Mouse (Mus musculus): ENCODE measurements at regions not wholly inside any gene's neighbourhood (a gene's known extent, or its start where the extent isn't known, plus 50 kb on each side); places are given as distances from the start of the nearest gene placed in this dataset.

DNA sequence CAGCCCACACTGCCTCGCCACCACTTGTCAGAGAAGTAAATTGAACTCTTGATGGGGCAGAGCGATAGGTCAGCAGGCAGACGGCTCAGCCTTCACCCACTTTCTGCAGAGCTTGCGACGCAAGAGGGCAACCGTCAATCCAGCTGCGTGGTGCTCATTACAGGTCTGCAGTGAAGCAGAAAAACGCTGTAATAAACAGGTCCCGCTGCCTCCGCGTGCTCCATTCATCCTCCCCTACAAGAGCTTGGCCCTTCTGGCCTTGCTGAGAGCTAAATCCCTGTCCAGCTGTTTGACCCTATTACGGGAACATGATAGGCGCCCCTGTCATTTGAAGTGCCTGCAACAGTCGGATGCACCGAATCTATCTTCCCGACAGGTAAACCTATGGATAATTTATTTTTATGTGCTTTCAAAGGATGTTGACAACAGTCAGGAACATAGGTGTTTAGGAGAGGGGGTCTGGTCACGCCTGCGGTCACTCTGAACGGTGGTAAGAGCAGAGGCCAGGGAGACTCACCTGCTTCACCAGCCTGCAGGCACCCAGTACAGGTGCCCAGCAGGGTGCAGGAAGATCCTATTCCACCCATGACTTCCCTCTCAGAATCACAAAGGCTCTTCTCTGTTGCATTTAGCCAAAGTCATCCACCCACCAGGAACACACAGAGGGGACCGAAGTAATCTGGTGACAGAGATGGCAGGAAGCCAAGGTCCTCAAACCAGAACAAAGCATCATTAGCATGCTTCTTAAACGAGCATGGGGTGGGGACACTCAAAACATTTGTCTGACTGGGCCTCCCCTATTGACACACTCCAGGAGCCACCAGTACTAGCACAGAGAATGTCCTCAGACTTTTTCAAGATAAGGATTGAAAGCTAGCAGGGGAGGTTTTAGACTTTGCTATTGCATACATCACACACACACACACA is 464.1 kb upstream of the Mgmt start:
- Histone ChIP-seq H3K9me3 (ENCODE audit: low read length) (no peaks in the 10 kb centered on the region), H3K36me3 (ENCODE audit: insufficient read depth, low read length) (no peaks in the 10 kb centered on the region), H3K27me3 (ENCODE audit: insufficient read depth, low read length) (no peaks in the 10 kb centered on the region), H3K27ac (no peak overlapping the region), H3K4me2 (ENCODE audit: low read depth, low read length) (no peak overlapping the region), H3K9ac (replicated peaks; ENCODE audit: low read length) (no peak overlapping the region), H3K4me3 (ENCODE audit: low read length) (no peak overlapping the region), H3K4me1 (ENCODE audit: insufficient read depth, low read length) (peaks cover 5% of the 10 kb centered on the region)
- DNase-seq (ENCODE audit: low spot score) (peak; percentile 19), ATAC-seq (no peak)
- 45% methylated on average over 21 of the region's 21 CpGs for WGBS
- no peak for TF ChIP-seq CTCF (IDR thresholded peaks at IDR 0.05; ENCODE audit: low read depth)

DNA sequence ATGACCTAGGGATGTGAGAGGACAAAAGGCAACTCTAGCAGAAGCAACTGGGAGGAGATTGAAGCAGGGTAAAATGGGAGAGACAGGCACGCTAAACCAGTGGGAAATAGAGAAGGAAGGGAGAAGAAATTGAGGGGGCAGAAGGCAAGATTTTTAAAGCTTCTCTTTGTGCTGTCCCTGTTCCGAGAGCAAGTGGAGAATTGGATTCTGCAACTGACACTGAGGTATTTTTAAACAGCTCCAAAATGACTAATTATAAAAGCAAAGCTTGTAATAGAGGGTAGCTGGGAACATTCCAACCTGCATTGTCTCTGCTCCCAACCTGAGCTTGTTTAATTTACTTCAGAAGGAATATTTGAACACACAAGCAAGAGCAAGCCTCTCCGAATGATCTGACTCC is 460.7 kb upstream of the Mgmt start:
- no peak for DNase-seq (ENCODE audit: low spot score)
- Histone ChIP-seq H3K9me3 (ENCODE audit: low read length) (no peaks in the 10 kb centered on the region), H3K27me3 (ENCODE audit: insufficient read depth, low read length) (no peaks in the 10 kb centered on the region), H3K27ac (no peak overlapping the region), H3K4me1 (ENCODE audit: insufficient read depth, low read length) (peaks cover 5% of the 10 kb centered on the region), H3K36me3 (ENCODE audit: insufficient read depth, low read length) (no peaks in the 10 kb centered on the region), H3K4me2 (ENCODE audit: low read depth, low read length) (no peak overlapping the region), H3K4me3 (ENCODE audit: low read length) (no peak overlapping the region), H3K9ac (replicated peaks; ENCODE audit: low read length) (no peak overlapping the region)
- ATAC-seq = no peak
- no peak for TF ChIP-seq CTCF (IDR thresholded peaks at IDR 0.05; ENCODE audit: low read depth)
- WGBS = 78% methylated on average over 3 of the region's 3 CpGs

DNA sequence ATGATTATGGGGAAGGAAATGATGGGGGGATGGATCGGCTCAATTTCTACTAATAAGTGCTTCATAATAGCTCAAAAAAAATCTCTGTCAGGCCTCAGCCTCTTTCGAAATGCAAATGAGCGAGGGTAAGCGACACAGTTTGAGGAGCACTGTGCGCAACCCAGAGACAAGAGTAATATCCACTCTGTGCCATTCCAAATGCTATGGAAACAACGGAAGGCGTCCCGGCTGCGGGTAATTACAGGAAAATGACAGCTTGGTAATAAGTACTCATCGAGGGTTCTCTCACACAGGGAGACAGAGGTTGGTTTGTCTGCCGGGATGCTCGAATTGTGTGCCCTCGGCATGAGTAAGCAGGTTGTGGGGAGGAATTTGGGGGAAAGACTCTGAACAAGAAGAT is 459.9 kb upstream of the Mgmt start:
- Histone ChIP-seq H3K4me1 (ENCODE audit: insufficient read depth, low read length) (peaks cover 5% of the 10 kb centered on the region), H3K4me2 (ENCODE audit: low read depth, low read length) (no peak overlapping the region), H3K9ac (replicated peaks; ENCODE audit: low read length) (no peak overlapping the region), H3K27ac (no peak overlapping the region), H3K4me3 (ENCODE audit: low read length) (no peak overlapping the region), H3K27me3 (ENCODE audit: insufficient read depth, low read length) (no peaks in the 10 kb centered on the region), H3K9me3 (ENCODE audit: low read length) (no peaks in the 10 kb centered on the region), H3K36me3 (ENCODE audit: insufficient read depth, low read length) (no peaks in the 10 kb centered on the region)
- ATAC-seq (no peak), DNase-seq (ENCODE audit: low spot score) (no peak)
- no peak for TF ChIP-seq CTCF (IDR thresholded peaks at IDR 0.05; ENCODE audit: low read depth)
- WGBS = 64% methylated on average over 13 of the region's 13 CpGs

DNA sequence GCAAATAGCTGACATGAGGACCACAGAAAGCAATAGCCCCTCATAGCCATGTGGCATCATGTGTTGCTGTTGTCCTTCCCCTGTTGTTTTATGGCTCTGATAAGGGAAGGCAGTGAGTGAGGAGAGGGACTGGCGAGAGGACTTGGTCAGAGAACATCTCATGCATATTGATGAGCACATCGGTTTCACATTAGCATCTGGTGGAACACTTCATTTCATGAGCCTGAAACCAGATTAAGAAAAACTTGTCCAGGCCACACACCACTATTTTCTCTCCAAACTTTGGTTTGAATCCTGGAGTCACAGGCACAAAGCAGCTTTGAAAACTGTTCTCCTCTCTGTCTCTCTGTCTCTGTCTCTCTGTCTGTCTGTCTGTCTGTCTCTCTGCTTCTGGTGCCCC is 451.0 kb upstream of the Mgmt start:
- H3K4me3 ChIP-seq (ENCODE audit: low read length) = no peak overlapping the region
- WGBS = 53% methylated on average over 2 of the region's 2 CpGs
- H3K9me3 ChIP-seq (ENCODE audit: low read length) = no peaks in the 10 kb centered on the region
- no peak for DNase-seq (ENCODE audit: low spot score)
- H3K27me3 ChIP-seq (ENCODE audit: insufficient read depth, low read length) = no peaks in the 10 kb centered on the region
- H3K27ac ChIP-seq = no peak overlapping the region
- TF ChIP-seq CTCF (IDR thresholded peaks at IDR 0.05; ENCODE audit: low read depth) = no peak
- no peak for ATAC-seq
- no peak overlapping the region for H3K4me2 ChIP-seq (ENCODE audit: low read depth, low read length)
- no peak overlapping the region for H3K9ac ChIP-seq (replicated peaks; ENCODE audit: low read length)
- no peaks in the 10 kb centered on the region for H3K36me3 ChIP-seq (ENCODE audit: insufficient read depth, low read length)
- H3K4me1 ChIP-seq (ENCODE audit: insufficient read depth, low read length) = no peaks in the 10 kb centered on the region

DNA sequence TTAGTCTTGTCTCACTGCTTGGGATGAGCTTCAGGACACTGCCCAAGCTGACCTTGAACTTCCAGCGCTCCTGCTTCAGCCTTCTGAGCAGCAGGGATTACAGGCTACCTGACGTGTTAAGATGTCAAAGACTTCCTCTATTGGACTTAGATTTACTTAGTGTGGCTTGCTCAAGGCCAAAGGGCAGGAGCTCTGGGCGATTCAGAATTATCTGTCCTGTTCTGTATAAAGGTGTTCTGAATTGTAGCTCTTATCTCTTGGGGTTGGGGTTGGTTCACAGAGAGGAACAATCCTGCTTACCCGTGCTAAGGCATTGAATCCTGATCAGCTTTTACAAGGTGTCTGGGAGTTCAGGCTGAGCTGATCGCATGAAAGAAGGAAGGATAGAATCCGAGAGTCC is 449.3 kb upstream of the Mgmt start:
- Histone ChIP-seq H3K36me3 (ENCODE audit: insufficient read depth, low read length) (no peaks in the 10 kb centered on the region), H3K4me2 (ENCODE audit: low read depth, low read length) (no peak overlapping the region), H3K9me3 (ENCODE audit: low read length) (no peaks in the 10 kb centered on the region), H3K4me1 (ENCODE audit: insufficient read depth, low read length) (no peaks in the 10 kb centered on the region), H3K4me3 (ENCODE audit: low read length) (no peak overlapping the region), H3K27me3 (ENCODE audit: insufficient read depth, low read length) (0 out of 2 replicates have a peak, but pooled peaks cover 3% of the 10 kb centered on the region), H3K9ac (replicated peaks; ENCODE audit: low read length) (no peak overlapping the region), H3K27ac (no peak overlapping the region)
- ATAC-seq = no peak
- 89% methylated on average over 6 of the region's 6 CpGs for WGBS
- no peak for TF ChIP-seq CTCF (IDR thresholded peaks at IDR 0.05; ENCODE audit: low read depth)
- DNase-seq (ENCODE audit: low spot score) = no peak

DNA sequence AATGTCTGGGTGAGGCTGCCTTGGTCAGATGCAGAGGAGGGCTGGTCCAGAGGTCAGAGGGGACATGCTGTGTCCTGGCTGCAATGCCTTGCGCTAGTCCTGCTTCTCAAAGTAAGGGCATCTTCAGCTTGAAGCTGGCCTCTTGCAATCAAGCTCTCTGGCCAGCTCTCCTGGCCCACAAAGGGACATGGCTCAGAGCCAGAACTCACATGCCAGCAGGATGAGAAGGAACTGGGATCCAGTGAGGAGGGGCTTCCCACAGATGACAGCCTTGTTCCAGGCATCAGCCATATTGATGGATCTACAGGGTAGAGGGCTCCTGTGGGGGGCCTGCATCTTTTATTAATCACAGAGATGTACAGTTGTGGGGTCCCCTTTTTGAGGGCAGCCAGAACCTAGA is 445.1 kb upstream of the Mgmt start:
- Histone ChIP-seq H3K4me3 (ENCODE audit: low read length) (no peak overlapping the region), H3K4me1 (ENCODE audit: insufficient read depth, low read length) (no peaks in the 10 kb centered on the region), H3K27me3 (ENCODE audit: insufficient read depth, low read length) (0 out of 2 replicates have a peak, but pooled peaks cover 3% of the 10 kb centered on the region), H3K9ac (replicated peaks; ENCODE audit: low read length) (no peak overlapping the region), H3K4me2 (ENCODE audit: low read depth, low read length) (no peak overlapping the region), H3K9me3 (ENCODE audit: low read length) (no peaks in the 10 kb centered on the region), H3K36me3 (ENCODE audit: insufficient read depth, low read length) (no peaks in the 10 kb centered on the region), H3K27ac (no peak overlapping the region)
- WGBS = 70% methylated on average over 1 of the region's 1 CpGs
- ATAC-seq (no peak), DNase-seq (ENCODE audit: low spot score) (peak; percentile 63)
- TF ChIP-seq CTCF (IDR thresholded peaks at IDR 0.05; ENCODE audit: low read depth) = no peak

Measured in hindbrain, postnatal 0 days (tissue).